In the genomic region with DNA sequence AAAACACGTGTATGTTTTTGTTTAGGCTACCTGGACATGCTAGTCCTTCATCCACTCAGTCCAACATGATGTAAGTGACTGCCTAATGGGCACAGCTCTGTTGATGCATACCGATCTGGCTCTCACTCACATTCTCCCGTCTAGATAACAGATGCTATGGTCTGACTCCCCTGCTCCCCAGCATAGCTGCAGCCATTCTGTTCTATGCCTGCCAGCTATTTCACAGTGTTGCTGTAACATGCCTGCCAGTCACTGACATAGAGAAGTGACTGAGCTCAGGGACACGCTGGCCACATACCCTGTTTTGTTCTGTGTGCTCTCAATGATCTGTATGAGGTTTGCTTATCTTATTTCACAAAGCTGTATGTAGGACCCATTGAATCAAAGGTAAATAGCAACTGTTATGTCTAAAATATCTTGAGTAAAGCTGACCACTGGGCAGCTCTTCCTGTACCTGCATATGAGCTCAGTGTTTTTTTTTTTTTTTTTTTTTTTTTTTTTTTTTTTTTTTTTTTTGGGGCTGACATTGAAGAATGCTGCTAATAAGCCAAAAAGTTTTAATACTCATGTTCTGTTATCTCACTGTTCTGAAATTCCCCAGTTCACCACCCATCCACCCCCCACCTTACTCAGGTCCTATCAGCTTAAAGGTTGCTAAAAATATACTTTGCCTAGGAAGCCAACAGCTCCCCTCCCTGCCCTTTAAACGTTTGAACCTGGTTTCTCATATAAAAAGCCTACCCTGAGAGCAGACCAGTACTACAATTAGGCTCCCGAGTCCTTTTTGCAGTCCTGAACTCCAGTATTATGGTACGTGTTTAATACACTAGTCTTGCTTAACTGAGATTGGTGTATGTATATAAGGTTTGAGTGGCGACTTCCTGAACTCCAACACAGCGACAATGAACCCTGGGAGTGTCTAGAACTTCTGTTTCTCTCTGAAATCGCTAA, we compare ENCODE assay signal across 8 mouse cellular contexts. TPM values are rescaled to one million over a fixed set of nuclear protein-coding genes. Genes with fewer than 3 reads are reported as not detected.
DNase-seq lines count a peak whose midpoint lies in the region; ATAC-seq and TF ChIP-seq lines count a peak whose summit lies in the region.

No protein-coding gene starts in this region.

- H3K4me2 ChIP-seq in kidney, embryonic 14.5 days (replicated peaks; ENCODE audit: low read depth, low read length): peak overlapping the region; percentile 69
- H3K4me2 ChIP-seq in limb, embryonic 14.5 days (replicated peaks; ENCODE audit: low read depth, low read length, severe bottlenecking): peak overlapping the region; percentile 59

- H3K36me3 ChIP-seq in kidney, embryonic 14.5 days (ENCODE audit: control insufficient read depth, insufficient read depth, low read length): peaks cover 6% of the 10 kb centered on the region; the same call in 1 of the 2 replicates
- peaks cover 8% of the 10 kb centered on the region; the same call in 1 of the 2 replicates for H3K36me3 ChIP-seq in limb, embryonic 14.5 days (ENCODE audit: control insufficient read depth, insufficient read depth, low read length)

- WGBS in kidney, embryonic 14.5 days: 28% methylated on average over 10 of the region's 10 CpGs
- 25% methylated on average over 10 of the region's 10 CpGs for WGBS in limb, embryonic 14.5 days

- TF ChIP-seq POLR2A in limb, embryonic 14.5 days (IDR thresholded peaks at IDR 0.05; ENCODE audit: borderline replicate concordance, extremely low read depth, insufficient read depth, insufficient read length): no peak

- H3K4me1 ChIP-seq in kidney, embryonic 14.5 days (ENCODE audit: control insufficient read depth, insufficient read depth, low read length): no peaks in the 10 kb centered on the region
- H3K4me1 ChIP-seq in limb, embryonic 14.5 days (ENCODE audit: control insufficient read depth, insufficient read depth, low read length): peaks cover 5% of the 10 kb centered on the region

- H3K27me3 ChIP-seq in kidney, embryonic 14.5 days (ENCODE audit: control insufficient read depth, insufficient read depth, low read length): no peaks in the 10 kb centered on the region
- H3K27me3 ChIP-seq in limb, embryonic 14.5 days (ENCODE audit: control insufficient read depth, insufficient read depth, low read length): no peaks in the 10 kb centered on the region

- no peak for DNase-seq in kidney, adult 9 months
- DNase-seq in heart, adult 8-10 months (ENCODE audit: low spot score): peak; percentile 16
- no peak for DNase-seq in limb, embryonic 14.5 days (ENCODE audit: low spot score)
- DNase-seq in naive thymus-derived CD4-positive, alpha-beta T cell, adult 2 months (ENCODE audit: low read depth): peak; percentile 14
- DNase-seq in thymus, postnatal 4 days: no peak
- no peak for DNase-seq in ovary, postnatal 10 days (ENCODE audit: low spot score)

- H3K9me3 ChIP-seq in kidney, embryonic 14.5 days (ENCODE audit: control insufficient read depth, low read length): no peaks in the 10 kb centered on the region
- H3K9me3 ChIP-seq in limb, embryonic 14.5 days (ENCODE audit: control insufficient read depth, low read length): no peaks in the 10 kb centered on the region

- H3K4me3 ChIP-seq in kidney, embryonic 14.5 days (ENCODE audit: low read length): peak overlapping the region; percentile 62
- peak overlapping the region; percentile 58 for H3K4me3 ChIP-seq in limb, embryonic 14.5 days (replicated peaks; ENCODE audit: low read length)

- ATAC-seq in kidney, embryonic 14.5 days (ENCODE audit: low FRiP score, low TSS enrichment): peak; percentile 37
- ATAC-seq in activated CD4-positive, CD25-positive, alpha-beta regulatory T cell, adult 4 months: peak; percentile 40
- 0 out of 2 replicates have a peak, but pooled peaks have one; percentile 20 for ATAC-seq in limb, embryonic 14.5 days (ENCODE audit: low FRiP score, low read depth)

- H3K9ac ChIP-seq in kidney, embryonic 14.5 days (ENCODE audit: low read depth, low read length): peak overlapping the region; percentile 68
- peak overlapping the region; percentile 68; the same call in 1 of the 2 replicates for H3K9ac ChIP-seq in limb, embryonic 14.5 days (ENCODE audit: low read depth, low read length, severe bottlenecking)

- no peak overlapping the region; the same call in 1 of the 2 replicates for H3K27ac ChIP-seq in kidney, embryonic 14.5 days (ENCODE audit: low read depth, low read length)
- H3K27ac ChIP-seq in limb, embryonic 14.5 days (replicated peaks; ENCODE audit: low read depth, low read length): peak overlapping the region; percentile 73

RNA-seq across cellular contexts. Expression of gene Zfp607a, which starts 2.2 kb away (rescaled TPM):
- polyA plus RNA-seq in kidney, embryonic 14.5 days (2014; fragmentation: Nextera tagmentation; extraction: Ambion mirVana): 3.2 and 4.4 TPM in 2 replicates
- polyA plus RNA-seq in activated CD4-positive, CD25-positive, alpha-beta regulatory T cell, adult 4 months (2017; shearing (Covaris generic)): 1 to 10 TPM; 7.0 to 9.5 TPM
- 1 to 10 TPM; 2.5 to 3.3 (median 2.9) TPM for total RNA-seq in heart, adult 8-10 months (2022)
- 1.5 and 2.3 TPM in 2 replicates for polyA plus RNA-seq in limb, embryonic 14.5 days (2012; rRNA removed)
- polyA plus RNA-seq in limb, embryonic 14.5 days (2014; fragmentation: Nextera tagmentation; extraction: Ambion mirVana): 3.1 and 3.2 TPM in 2 replicates

RNA-seq across cellular contexts. Expression of gene Zfp59, which starts 21.2 kb away (rescaled TPM):
- 4.2 and 9.0 TPM in 2 replicates for polyA plus RNA-seq in kidney, embryonic 14.5 days (2014; fragmentation: Nextera tagmentation; extraction: Ambion mirVana)
- 1 to 10 TPM; 5.2 to 5.6 TPM for polyA plus RNA-seq in activated CD4-positive, CD25-positive, alpha-beta regulatory T cell, adult 4 months (2017; shearing (Covaris generic))
- total RNA-seq in heart, adult 8-10 months (2022): 1 to 10 TPM; 1.9 to 2.5 (median 2.2) TPM
- polyA plus RNA-seq in limb, embryonic 14.5 days (2012; rRNA removed): 3.2 and 4.4 TPM in 2 replicates
- polyA plus RNA-seq in limb, embryonic 14.5 days (2014; fragmentation: Nextera tagmentation; extraction: Ambion mirVana): 9.4 and 9.5 TPM in 2 replicates

RNA-seq across cellular contexts. Expression of gene Zfp626, which starts 52.6 kb away (rescaled TPM):
- polyA plus RNA-seq in kidney, embryonic 14.5 days (2014; fragmentation: Nextera tagmentation; extraction: Ambion mirVana): 2.0 and 2.5 TPM in 2 replicates
- 1 to 10 TPM; 5.5 to 7.3 TPM for polyA plus RNA-seq in activated CD4-positive, CD25-positive, alpha-beta regulatory T cell, adult 4 months (2017; shearing (Covaris generic))
- total RNA-seq in heart, adult 8-10 months (2022): 1 to 10 TPM; 4.0 to 4.9 (median 4.7) TPM
- polyA plus RNA-seq in limb, embryonic 14.5 days (2012; rRNA removed): 2.0 and 3.0 TPM in 2 replicates
- 2.2 TPM in 2 replicates for polyA plus RNA-seq in limb, embryonic 14.5 days (2014; fragmentation: Nextera tagmentation; extraction: Ambion mirVana)

Comparison
In these comparisons a context has a peak if more than half of its experiments do, and no peak if none do; other contexts are left out.
1. DNase-seq: peak in heart, adult 8-10 months (single experiment) and naive thymus-derived CD4-positive, alpha-beta T cell, adult 2 months (single experiment); none in kidney, adult 9 months (single experiment), limb, embryonic 14.5 days (single experiment), thymus, postnatal 4 days (single experiment) and ovary, postnatal 10 days (single experiment).
2. Peak in every context shown above with its lines, with median percentiles within 50 percentile points of each other: ATAC-seq.